Mouse (Mus musculus) lung, embryonic 15.5 days (tissue): ENCODE data around the gene Aftph. TPM values are rescaled to one million over a fixed set of nuclear protein-coding genes. Genes with fewer than 3 reads are reported as not detected.

ENCODE experiments used
- ATAC-seq: fragments of 200-750 bp; cut with Nextera tagmentation; 2 replicates; pipeline ENCODE4 v1.8.0; 2017; ENCODE audit warnings: moderate number of reproducible peaks, borderline replicate concordance; ENCODE audit not compliant: low FRiP score, low TSS enrichment; ENCODE audit errors: extremely low read depth
- H3K27ac ChIP-seq: fragments of 300-500 bp; sonication (generic); 2 replicates; pipeline ENCODE4 v1.5.1; 2015; ENCODE audit warnings: moderate library complexity, mild to moderate bottlenecking, inconsistent platforms
- H3K27me3 ChIP-seq: fragments of 300-500 bp; sonication (generic); 2 replicates; pipeline ENCODE4 v1.6.1; 2015; ENCODE audit warnings: inconsistent platforms
- H3K36me3 ChIP-seq: fragments of 300-500 bp; sonication (generic); 2 replicates; pipeline ENCODE4 v1.6.1; 2015; ENCODE audit warnings: inconsistent platforms
- H3K4me1 ChIP-seq: fragments of 300-500 bp; sonication (generic); 2 replicates; pipeline ENCODE4 v1.6.1; 2015; ENCODE audit warnings: inconsistent platforms
- H3K4me2 ChIP-seq: fragments of 300-500 bp; sonication (generic); 2 replicates; pipeline ENCODE4 v1.6.1; 2015; ENCODE audit warnings: inconsistent platforms, mild to moderate bottlenecking, moderate library complexity
- H3K4me3 ChIP-seq: fragments of 300-500 bp; sonication (generic); 2 replicates; pipeline ENCODE4 v1.5.1; 2015; ENCODE audit warnings: mild to moderate bottlenecking, inconsistent platforms
- H3K9ac ChIP-seq: fragments of 300-500 bp; sonication (generic); 2 replicates; pipeline ENCODE4 v1.6.1; 2015; ENCODE audit warnings: inconsistent platforms
- H3K9me3 ChIP-seq: fragments of 300-500 bp; sonication (generic); 2 replicates; pipeline ENCODE4 v1.6.1; 2016; ENCODE audit warnings: inconsistent platforms
- WGBS: fragments of 180-500 bp; shearing (Covaris S2); methylation state at CpG from one replicate; pipeline ENCODE4 v1.1.7; 2015; 5-methylcytosine and 5-hydroxymethylcytosine counted together
- polyA plus RNA-seq: library from polyadenylated mRNA; unstranded; fragments of >200 nt; fragmentation: Nextera tagmentation; extraction: Ambion mirVana; gene quantifications from 2 replicates; pipeline ENCODE4 v1.2.1, GENCODE M21; 2015

The Aftph gene
- polyA plus RNA-seq, 1 experiment from 2014 or later = 18.4 TPM

DNA sequence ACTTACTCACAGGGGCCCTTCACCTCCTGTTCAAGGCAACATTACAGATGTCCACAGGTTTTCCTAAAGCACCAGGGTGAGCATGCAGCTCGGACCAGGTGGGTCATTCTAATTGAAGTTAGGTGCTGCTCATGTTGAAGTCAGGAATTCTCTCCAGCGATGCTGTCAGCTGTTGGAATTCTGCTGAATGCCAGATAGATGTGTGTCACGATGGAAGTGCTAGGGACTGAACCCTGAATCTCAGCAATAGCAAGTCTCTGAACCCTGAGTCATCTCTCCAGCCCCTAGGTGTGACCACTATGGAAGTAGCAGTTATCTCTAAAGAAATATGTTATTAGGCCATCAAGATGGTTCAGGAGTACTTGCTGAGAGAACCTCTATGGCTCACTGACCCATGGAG is 95.9 kb downstream of the Aftph start:
- Histone ChIP-seq H3K4me1 (peaks cover 66% of the 10 kb centered on the region), H3K4me2 (no peak overlapping the region), H3K9me3 (no peaks in the 10 kb centered on the region), H3K4me3 (no peak overlapping the region), H3K27ac (peak overlapping the region; percentile 29; the same call in 1 of the 2 replicates), H3K27me3 (no peaks in the 10 kb centered on the region), H3K36me3 (peaks cover 14% of the 10 kb centered on the region; the same call in 1 of the 2 replicates), H3K9ac (no peak overlapping the region)
- no peak for ATAC-seq
- WGBS = 64% methylated on average over 3 of the region's 3 CpGs

GRCm38 (mm10) chr11:20644872-20645271 is 96.5 kb downstream of the Aftph start:
- Histone ChIP-seq H3K4me2 (no peak overlapping the region), H3K36me3 (peaks cover 9% of the 10 kb centered on the region; the same call in 1 of the 2 replicates), H3K27me3 (no peaks in the 10 kb centered on the region), H3K9ac (no peak overlapping the region), H3K4me3 (no peak overlapping the region), H3K27ac (no peak overlapping the region; the same call in 1 of the 2 replicates), H3K4me1 (peaks cover 69% of the 10 kb centered on the region), H3K9me3 (no peaks in the 10 kb centered on the region)
- 35% methylated on average over 6 of the region's 6 CpGs for WGBS
- no peak for ATAC-seq

DNA sequence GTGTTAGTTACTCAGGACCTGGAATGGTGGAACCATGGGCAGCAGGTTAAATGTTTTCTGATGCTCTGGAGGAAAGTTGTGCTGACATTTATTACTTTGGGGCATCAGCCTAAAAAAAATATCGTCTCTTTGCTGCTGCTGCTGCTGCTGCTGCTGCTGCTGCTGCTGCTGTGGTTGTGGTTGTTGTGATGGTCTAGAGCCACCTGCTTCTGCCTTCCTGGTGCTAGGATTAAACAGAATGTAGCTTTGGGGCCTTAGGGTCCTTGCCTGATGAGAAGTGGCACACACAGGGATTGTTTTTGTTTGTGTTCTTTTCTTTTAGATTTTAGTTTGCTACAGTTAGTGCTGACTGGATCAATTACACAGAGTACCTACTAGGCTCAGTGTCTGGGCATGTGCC is 97.2 kb downstream of the Aftph start:
- H3K4me1 ChIP-seq = peaks cover 71% of the 10 kb centered on the region
- H3K27me3 ChIP-seq = no peaks in the 10 kb centered on the region
- peaks cover 6% of the 10 kb centered on the region; the same call in 1 of the 2 replicates for H3K36me3 ChIP-seq
- no peak overlapping the region for H3K27ac ChIP-seq
- no peak overlapping the region for H3K4me2 ChIP-seq
- ATAC-seq = no peak
- WGBS = 70% methylated on average over 1 of the region's 1 CpGs
- H3K9ac ChIP-seq = no peak overlapping the region
- no peaks in the 10 kb centered on the region for H3K9me3 ChIP-seq
- H3K4me3 ChIP-seq = no peak overlapping the region

DNA sequence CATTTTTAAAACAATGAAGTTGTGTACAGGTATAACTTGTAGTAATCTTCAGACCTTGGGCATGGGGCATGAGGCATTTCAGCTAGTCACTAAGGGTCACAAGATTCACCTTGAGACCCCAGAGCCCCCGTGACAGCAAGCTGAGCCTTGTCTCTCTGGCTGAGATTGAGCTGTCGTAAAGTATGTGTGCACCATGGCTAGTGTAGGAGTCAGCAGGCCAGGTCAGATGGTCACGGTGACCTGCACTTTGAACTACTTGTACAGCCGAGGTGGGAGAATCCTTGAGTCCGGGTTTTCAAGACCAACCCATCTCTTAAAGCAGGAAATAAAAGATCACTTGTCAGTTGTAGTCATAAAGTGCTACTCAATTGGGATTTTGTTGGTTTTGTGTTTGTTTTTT is 98.2 kb downstream of the Aftph start:
- H3K4me3 ChIP-seq = no peak overlapping the region
- peaks cover 72% of the 10 kb centered on the region for H3K4me1 ChIP-seq
- 63% methylated on average over 5 of the region's 5 CpGs for WGBS

GRCm38 (mm10) chr11:20642321-20642720 is 99.1 kb downstream of the Aftph start:
- no peaks in the 10 kb centered on the region for H3K36me3 ChIP-seq
- no peak overlapping the region for H3K9ac ChIP-seq
- no peaks in the 10 kb centered on the region for H3K9me3 ChIP-seq
- WGBS = 77% methylated on average over 5 of the region's 5 CpGs
- H3K27ac ChIP-seq = no peak overlapping the region
- H3K4me1 ChIP-seq = peaks cover 64% of the 10 kb centered on the region
- no peak for ATAC-seq
- no peak overlapping the region for H3K4me2 ChIP-seq
- H3K27me3 ChIP-seq = no peaks in the 10 kb centered on the region
- H3K4me3 ChIP-seq = no peak overlapping the region

More for the DNA sequence above, 98.2 kb downstream of the Aftph start:
- Histone ChIP-seq H3K27me3 (no peaks in the 10 kb centered on the region), H3K4me2 (no peak overlapping the region), H3K27ac (no peak overlapping the region), H3K36me3 (peaks cover under 1% of the 10 kb centered on the region; the same call in 1 of the 2 replicates), H3K9me3 (no peaks in the 10 kb centered on the region), H3K9ac (no peak overlapping the region)
- ATAC-seq = no peak

- 5% methylated on average over 11 of the region's 11 CpGs for WGBS
- H3K4me1 ChIP-seq = peaks cover 58% of the 10 kb centered on the region
- H3K4me2 ChIP-seq = peak overlapping the region; percentile 49
- no peaks in the 10 kb centered on the region for H3K36me3 ChIP-seq
- H3K9ac ChIP-seq = no peak overlapping the region
- no peaks in the 10 kb centered on the region for H3K27me3 ChIP-seq
- 0 out of 2 replicates have a peak overlapping the region, but pooled peaks have one; percentile 9 for H3K4me3 ChIP-seq
- H3K9me3 ChIP-seq = no peaks in the 10 kb centered on the region
- ATAC-seq = peak; percentile 86
- peak overlapping the region; percentile 63 for H3K27ac ChIP-seq
Measured at GRCm38 (mm10) chr11:20639918-20640447, 101.4 kb downstream of the Aftph start.

- no peak for ATAC-seq
- 11% methylated on average over 3 of the region's 3 CpGs for WGBS
- Histone ChIP-seq H3K9ac (no peak overlapping the region), H3K27me3 (no peaks in the 10 kb centered on the region), H3K4me3 (no peak overlapping the region), H3K9me3 (no peaks in the 10 kb centered on the region), H3K4me2 (no peak overlapping the region), H3K4me1 (peaks cover 56% of the 10 kb centered on the region), H3K27ac (no peak overlapping the region), H3K36me3 (no peaks in the 10 kb centered on the region)
Measured at GRCm38 (mm10) chr11:20638841-20639240, 102.5 kb downstream of the Aftph start.

DNA sequence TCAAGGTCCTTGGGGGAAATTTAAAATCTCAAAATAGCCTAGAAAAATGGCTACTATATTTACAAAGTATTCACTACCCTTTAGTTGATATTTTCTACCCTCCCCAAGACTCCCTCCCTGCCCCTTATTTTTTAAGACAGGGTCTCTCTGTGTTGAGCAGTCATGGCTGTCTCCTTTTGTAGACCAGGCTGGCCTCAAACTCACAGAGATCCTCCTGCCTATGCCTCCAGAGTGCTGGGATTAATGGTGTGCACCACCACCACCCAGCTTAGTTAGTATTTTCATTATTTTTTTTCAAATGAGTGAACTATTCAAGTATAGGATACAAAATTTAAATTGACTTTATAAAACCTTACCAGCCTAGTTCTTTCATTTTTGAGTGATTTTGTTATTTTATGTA is 104.3 kb downstream of the Aftph start:
- H3K4me2 ChIP-seq = no peak overlapping the region
- H3K9me3 ChIP-seq = no peaks in the 10 kb centered on the region
- H3K4me3 ChIP-seq = no peak overlapping the region
- H3K36me3 ChIP-seq = no peaks in the 10 kb centered on the region
- ATAC-seq = no peak
- peaks cover 62% of the 10 kb centered on the region for H3K4me1 ChIP-seq
- H3K27ac ChIP-seq = no peak overlapping the region
- H3K9ac ChIP-seq = no peak overlapping the region
- H3K27me3 ChIP-seq = no peaks in the 10 kb centered on the region

- Histone ChIP-seq H3K4me1 (peaks cover 62% of the 10 kb centered on the region), H3K4me2 (peak overlapping the region; percentile 38), H3K27me3 (no peaks in the 10 kb centered on the region), H3K9me3 (no peaks in the 10 kb centered on the region), H3K27ac (peak overlapping the region; percentile 85), H3K4me3 (no peak overlapping the region), H3K9ac (no peak overlapping the region), H3K36me3 (no peaks in the 10 kb centered on the region)
- ATAC-seq = no peak
- WGBS = 53% methylated on average over 4 of the region's 4 CpGs
Measured at GRCm38 (mm10) chr11:20636114-20636513, 105.3 kb downstream of the Aftph start.

DNA sequence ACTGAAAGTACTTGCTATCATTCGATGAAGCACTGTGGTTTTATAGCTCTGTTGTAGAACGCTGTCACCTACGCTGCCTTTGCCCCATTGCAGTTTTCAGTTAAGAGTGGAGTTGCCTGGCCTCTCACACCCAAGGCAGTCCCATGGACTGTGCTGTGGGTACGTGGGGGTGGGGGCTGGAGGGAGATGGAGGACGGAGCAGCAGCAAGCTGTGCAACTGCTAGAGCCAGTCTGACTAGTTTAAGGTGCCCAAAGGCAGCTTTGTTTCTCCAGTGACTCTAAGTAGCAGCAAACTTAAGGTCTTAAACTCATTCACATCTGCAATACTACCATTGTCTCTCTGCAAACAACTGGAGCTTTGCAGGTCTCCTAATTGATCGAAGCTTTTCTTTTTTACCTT is 105.7 kb downstream of the Aftph start:
- Histone ChIP-seq H3K9me3 (no peaks in the 10 kb centered on the region), H3K9ac (no peak overlapping the region), H3K36me3 (no peaks in the 10 kb centered on the region), H3K27me3 (no peaks in the 10 kb centered on the region), H3K4me2 (peak overlapping the region; percentile 38), H3K4me3 (no peak overlapping the region), H3K4me1 (peaks cover 58% of the 10 kb centered on the region), H3K27ac (peak overlapping the region; percentile 85)
- WGBS = 38% methylated on average over 6 of the region's 6 CpGs
- no peak for ATAC-seq
